Mouse (Mus musculus) hindlimb bud, embryonic 11.5 days (tissue): ENCODE data around the gene Zfp986.
"Not testable (repeated sequence)": the region's sequence is repeated elsewhere in the genome, so short reads cannot be mapped to it uniquely, and the experiment has no call there.

Experiments used
- DNase-seq: peaks from one replicate; pipeline ENCODE4 v3.0.0-alpha.2; 2012; ENCODE audit warnings: low read depth, low spot score; ENCODE audit errors: extremely low spot score

Gene Zfp986

GRCm38 (mm10) chr4:145868494-145868893 is at the start of gene Zfp986:
Zfp986 (plus strand) TSS chr4:145868794.
- DNase-seq = not testable (repeated sequence)

DNA sequence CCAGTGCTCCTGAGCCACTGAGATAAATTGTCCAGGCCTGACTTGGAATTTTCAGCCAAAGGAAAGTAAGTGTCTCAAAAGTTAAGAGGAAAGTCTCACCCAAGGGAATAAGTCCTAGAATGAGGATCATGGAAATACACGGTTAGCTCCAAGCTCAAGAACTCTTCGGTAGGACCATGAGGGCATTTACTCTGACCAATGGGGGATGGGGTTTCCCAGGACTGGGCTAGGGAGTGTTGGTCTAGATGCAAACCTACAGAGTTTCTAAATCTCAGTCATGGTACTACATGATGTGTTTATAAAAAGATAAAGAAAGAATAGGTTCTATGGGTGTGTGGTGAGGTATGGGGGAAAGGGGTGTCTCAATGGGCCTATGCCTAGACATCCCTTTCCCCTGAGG is 48.6 kb upstream of the Zfp986 start:
- DNase-seq = not testable (repeated sequence)

DNA sequence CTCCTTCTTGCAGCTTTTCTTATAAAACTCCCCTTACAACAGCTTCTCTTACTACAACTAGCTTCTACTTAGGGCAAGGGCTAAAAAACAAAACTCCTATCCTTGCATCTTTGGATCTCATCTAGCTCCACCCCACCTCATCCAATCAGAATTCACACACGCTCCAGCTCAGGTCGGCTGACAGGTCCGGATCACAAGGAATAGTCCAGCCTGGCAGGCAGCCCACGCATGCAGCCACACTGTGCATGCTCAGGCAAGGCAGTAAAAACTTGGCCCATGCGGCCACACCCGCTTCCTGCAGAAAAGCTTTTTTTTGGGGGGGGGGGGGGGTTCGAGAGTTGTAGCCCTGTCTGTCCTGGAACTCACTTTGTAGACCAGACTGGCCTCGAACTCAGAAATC is 43.0 kb upstream of the Zfp986 start:
- not testable (repeated sequence) for DNase-seq

GRCm38 (mm10) chr4:145831328-145832062 is 37.1 kb upstream of the Zfp986 start:
- not testable (repeated sequence) for DNase-seq

GRCm38 (mm10) chr4:145836300-145836862 is 32.2 kb upstream of the Zfp986 start:
- DNase-seq = not testable (repeated sequence)

DNA sequence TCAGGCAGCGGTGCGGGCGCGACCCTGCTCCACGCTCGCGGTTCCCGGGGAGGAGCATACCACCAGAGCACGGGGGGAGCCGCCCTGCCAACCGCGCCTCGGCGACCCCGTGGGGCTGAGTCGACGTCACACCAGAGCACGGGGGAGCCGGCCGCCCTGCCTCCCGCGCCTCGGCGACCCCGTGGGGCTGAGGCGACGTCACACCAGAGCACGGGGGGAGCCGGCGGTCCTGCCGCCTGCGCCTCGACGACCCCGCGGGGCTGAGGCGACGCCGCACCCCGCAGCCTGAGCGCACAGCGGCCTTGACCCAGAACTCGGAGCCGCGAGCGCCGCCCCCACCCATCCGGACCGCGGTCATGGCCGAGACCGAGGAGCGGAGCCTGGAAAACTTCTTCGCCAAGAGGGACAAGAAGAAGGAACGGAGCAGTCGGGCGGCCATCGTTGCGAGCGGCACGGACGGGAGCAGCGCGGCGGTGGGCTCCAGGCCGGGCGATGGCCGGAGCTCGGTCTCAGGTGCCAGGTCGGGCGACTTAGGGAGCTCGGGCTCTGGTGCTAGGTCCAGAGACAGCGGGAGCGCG is 31.6 kb upstream of the Zfp986 start:
- not testable (repeated sequence) for DNase-seq

GRCm38 (mm10) chr4:145846793-145847192 is 21.8 kb upstream of the Zfp986 start:
- DNase-seq = not testable (repeated sequence)

GRCm38 (mm10) chr4:145848183-145848890 is 20.3 kb upstream of the Zfp986 start:
- DNase-seq = not testable (repeated sequence)

DNA sequence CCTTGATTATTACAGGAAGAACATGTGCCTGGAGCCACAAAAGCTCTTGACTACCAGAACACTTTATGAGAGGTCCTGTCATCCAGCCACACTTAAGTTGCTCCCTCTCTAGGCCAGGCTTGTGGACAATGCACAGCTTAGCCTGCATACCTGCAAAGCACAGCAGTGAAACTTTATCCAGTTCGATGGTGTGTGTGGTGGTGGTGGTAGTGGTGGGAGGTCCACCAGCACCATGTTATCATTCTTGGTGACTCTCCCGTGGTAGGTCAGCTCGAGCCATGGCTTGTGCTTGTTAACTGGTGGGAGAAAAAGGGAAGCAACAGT is 19.7 kb upstream of the Zfp986 start:
- not testable (repeated sequence) for DNase-seq

DNA sequence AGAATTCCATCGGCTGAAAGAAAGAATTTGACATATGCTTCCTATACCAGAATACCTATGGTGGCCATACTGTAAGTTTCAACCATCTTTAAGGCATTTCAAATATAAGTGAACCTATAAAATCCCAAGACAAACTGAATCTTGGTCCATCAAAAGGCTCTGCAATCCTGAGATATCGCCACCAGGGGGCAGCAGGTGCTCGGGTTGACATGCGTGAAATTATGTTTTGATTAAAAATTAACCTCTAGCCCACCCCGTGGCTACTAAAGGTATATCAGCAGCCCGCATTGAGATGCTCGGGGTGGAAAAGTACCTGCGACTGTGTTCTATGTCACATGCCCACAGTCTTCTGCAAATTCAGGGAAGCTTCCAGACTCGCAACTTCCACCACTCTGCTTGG is 17.2 kb upstream of the Zfp986 start:
- not testable (repeated sequence) for DNase-seq

DNA sequence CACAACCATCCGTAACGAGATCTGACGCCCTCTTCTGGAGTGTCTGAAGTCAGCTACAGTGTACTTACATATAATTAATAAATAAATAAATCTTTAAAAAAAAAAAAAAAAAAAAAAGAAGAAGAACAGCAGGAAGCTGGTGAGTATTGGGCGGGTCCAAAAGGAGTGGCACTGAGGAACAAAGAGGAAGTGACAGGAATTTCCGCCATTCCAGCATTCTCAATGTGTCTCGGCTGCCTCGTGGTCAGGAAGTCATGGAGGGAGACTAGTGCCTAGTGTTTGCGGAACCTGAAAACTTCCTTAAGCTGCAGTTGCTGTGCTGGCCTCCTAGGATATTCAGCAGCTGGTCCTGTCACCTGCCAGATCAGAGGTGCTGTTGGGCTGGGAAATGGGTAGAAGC is 4.7 kb upstream of the Zfp986 start:
- DNase-seq = not testable (repeated sequence)
